Mouse (Mus musculus): ENCODE results near the gene Pitx1. TPM values are rescaled to one million over a fixed set of nuclear protein-coding genes. Genes with fewer than 3 reads are reported as not detected.

The Pitx1 gene
- polyA plus RNA-seq, 1 experiment from 2014 or later: 1.0 TPM

DNA sequence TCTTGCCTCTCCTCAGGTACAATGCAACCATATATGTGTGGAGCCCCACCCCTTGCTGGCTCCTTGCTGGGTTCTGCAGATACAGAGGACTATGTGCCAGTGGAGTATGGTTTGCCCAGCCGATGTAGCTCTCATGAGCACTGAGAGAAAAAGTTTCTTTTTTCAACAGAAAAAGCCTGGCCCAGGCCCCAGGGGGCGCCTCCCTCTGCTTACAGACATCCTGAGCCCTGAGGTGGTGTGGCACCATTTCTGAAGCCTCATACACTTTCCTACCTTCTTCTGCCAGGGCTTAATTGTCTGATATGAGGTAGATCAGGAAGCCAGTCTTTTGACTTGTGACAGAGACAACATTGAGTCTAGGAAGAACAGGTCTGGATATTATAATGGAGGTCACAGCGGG lies 16.2 kb upstream of the Pitx1 start:
- no peak overlapping the region for H3K27ac ChIP-seq (ENCODE audit: low read length)
- no peak for ATAC-seq
- H3K4me1 ChIP-seq (ENCODE audit: control insufficient read depth, insufficient read depth, low read length): no peaks in the 10 kb centered on the region
- no peak overlapping the region for H3K9ac ChIP-seq (ENCODE audit: low read depth, low read length)
- no peaks in the 10 kb centered on the region for H3K36me3 ChIP-seq (ENCODE audit: control insufficient read depth, insufficient read depth, low read length)
- H3K4me2 ChIP-seq (ENCODE audit: low read length): no peak overlapping the region
- no peaks in the 10 kb centered on the region for H3K9me3 ChIP-seq (replicated peaks; ENCODE audit: control insufficient read depth, low read length, poor library complexity, severe bottlenecking)
- H3K27me3 ChIP-seq (ENCODE audit: control insufficient read depth, insufficient read depth, low read depth, low read length): peaks cover 7% of the 10 kb centered on the region; the same call in 1 of the 2 replicates
- no peak overlapping the region for H3K4me3 ChIP-seq (ENCODE audit: low read depth, low read length)
- WGBS: 71% methylated on average over 3 of the region's 3 CpGs

DNA sequence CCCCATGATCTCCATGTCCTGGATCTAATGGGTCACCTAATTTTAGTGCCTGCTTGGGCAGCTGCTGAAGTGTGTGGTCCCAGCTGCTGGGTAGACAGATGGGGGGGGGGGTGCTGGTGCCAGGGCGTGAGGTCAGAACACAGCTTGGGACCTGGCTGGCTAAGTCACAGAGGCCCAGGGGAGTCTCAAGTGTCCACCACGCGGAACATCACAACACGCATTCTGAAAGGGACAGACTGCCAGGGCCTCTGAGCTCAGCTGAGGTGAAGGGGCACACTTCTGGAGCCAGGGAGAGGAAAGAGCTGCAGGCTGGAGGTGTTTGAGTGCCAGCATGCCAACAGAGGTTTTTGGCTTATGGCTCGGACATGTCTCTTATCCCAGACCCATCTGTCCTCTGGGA lies 14.7 kb upstream of the Pitx1 start:
- H3K9me3 ChIP-seq (replicated peaks; ENCODE audit: control insufficient read depth, low read length, poor library complexity, severe bottlenecking): no peaks in the 10 kb centered on the region
- H3K4me1 ChIP-seq (ENCODE audit: control insufficient read depth, insufficient read depth, low read length): no peaks in the 10 kb centered on the region
- no peak overlapping the region for H3K27ac ChIP-seq (ENCODE audit: low read length)
- H3K4me2 ChIP-seq (ENCODE audit: low read length): no peak overlapping the region
- H3K4me3 ChIP-seq (ENCODE audit: low read depth, low read length): no peak overlapping the region
- 0 out of 2 replicates have a peak, but pooled peaks cover 3% of the 10 kb centered on the region for H3K27me3 ChIP-seq (ENCODE audit: control insufficient read depth, insufficient read depth, low read depth, low read length)
- H3K36me3 ChIP-seq (ENCODE audit: control insufficient read depth, insufficient read depth, low read length): no peaks in the 10 kb centered on the region
- no peak for ATAC-seq
- 85% methylated on average over 5 of the region's 5 CpGs for WGBS
- H3K9ac ChIP-seq (ENCODE audit: low read depth, low read length): no peak overlapping the region

GRCm38 (mm10) chr13:55848604-55849190 lies 12.7 kb upstream of the Pitx1 start:
- H3K27me3 ChIP-seq (ENCODE audit: control insufficient read depth, insufficient read depth, low read depth, low read length): 0 out of 2 replicates have a peak, but pooled peaks cover 7% of the 10 kb centered on the region

GRCm38 (mm10) chr13:55847805-55848204 lies 11.8 kb upstream of the Pitx1 start:
- ATAC-seq: no peak
- Histone ChIP-seq H3K4me2 (ENCODE audit: low read length) (no peak overlapping the region), H3K27ac (ENCODE audit: low read length) (no peak overlapping the region), H3K9ac (ENCODE audit: low read depth, low read length) (no peak overlapping the region), H3K9me3 (replicated peaks; ENCODE audit: control insufficient read depth, low read length, poor library complexity, severe bottlenecking) (no peaks in the 10 kb centered on the region), H3K4me1 (ENCODE audit: control insufficient read depth, insufficient read depth, low read length) (no peaks in the 10 kb centered on the region), H3K4me3 (ENCODE audit: low read depth, low read length) (no peak overlapping the region), H3K36me3 (ENCODE audit: control insufficient read depth, insufficient read depth, low read length) (no peaks in the 10 kb centered on the region), H3K27me3 (ENCODE audit: control insufficient read depth, insufficient read depth, low read depth, low read length) (0 out of 2 replicates have a peak, but pooled peaks cover 7% of the 10 kb centered on the region)
- WGBS: 70% methylated on average over 10 of the region's 10 CpGs

More at GRCm38 (mm10) chr13:55848604-55849190, 12.7 kb upstream of the Pitx1 start:
- no peaks in the 10 kb centered on the region for H3K36me3 ChIP-seq (ENCODE audit: control insufficient read depth, insufficient read depth, low read length)
- H3K4me2 ChIP-seq (ENCODE audit: low read length): no peak overlapping the region
- 58% methylated on average over 13 of the region's 13 CpGs for WGBS
- no peak overlapping the region for H3K27ac ChIP-seq (ENCODE audit: low read length)
- H3K9me3 ChIP-seq (replicated peaks; ENCODE audit: control insufficient read depth, low read length, poor library complexity, severe bottlenecking): no peaks in the 10 kb centered on the region
- no peak overlapping the region for H3K9ac ChIP-seq (ENCODE audit: low read depth, low read length)
- ATAC-seq: no peak
- H3K4me1 ChIP-seq (ENCODE audit: control insufficient read depth, insufficient read depth, low read length): no peaks in the 10 kb centered on the region
- H3K4me3 ChIP-seq (ENCODE audit: low read depth, low read length): no peak overlapping the region

- 94% methylated on average over 1 of the region's 1 CpGs for WGBS
Observed at GRCm38 (mm10) chr13:55843700-55844099, 7.7 kb upstream of the Pitx1 start.

DNA sequence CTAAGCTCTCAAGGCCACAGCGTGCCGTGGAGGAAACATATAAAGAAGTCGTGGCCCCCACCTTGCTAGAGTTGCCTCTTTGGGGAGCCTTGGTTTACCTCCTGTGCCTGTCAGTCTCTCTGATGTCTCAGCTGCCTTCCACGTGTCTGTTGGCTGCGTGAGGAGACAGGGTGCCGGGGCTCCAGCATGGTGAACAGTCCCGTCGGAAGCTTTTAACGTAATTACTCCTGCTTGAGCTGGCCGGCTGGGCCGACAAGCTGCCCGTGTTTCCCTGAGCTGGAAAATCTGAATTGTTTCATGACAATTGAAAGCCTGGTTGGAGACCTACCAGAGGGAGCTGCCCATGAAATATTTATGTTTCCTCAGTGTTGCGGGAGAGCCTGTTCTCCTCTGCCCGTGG lies 4.2 kb upstream of the Pitx1 start:
- no peak overlapping the region for H3K27ac ChIP-seq (ENCODE audit: low read length)
- no peaks in the 10 kb centered on the region for H3K36me3 ChIP-seq (ENCODE audit: control insufficient read depth, insufficient read depth, low read length)
- no peaks in the 10 kb centered on the region; the same call in 1 of the 2 replicates for H3K4me1 ChIP-seq (ENCODE audit: control insufficient read depth, insufficient read depth, low read length)
- ATAC-seq: no peak
- H3K9ac ChIP-seq (ENCODE audit: low read depth, low read length): no peak overlapping the region
- H3K4me2 ChIP-seq (ENCODE audit: low read length): no peak overlapping the region
- no peaks in the 10 kb centered on the region; the same call in 1 of the 2 replicates for H3K9me3 ChIP-seq (replicated peaks; ENCODE audit: control insufficient read depth, low read length, poor library complexity, severe bottlenecking)
- WGBS: 17% methylated on average over 14 of the region's 14 CpGs
- peaks cover 60% of the 10 kb centered on the region for H3K27me3 ChIP-seq (ENCODE audit: control insufficient read depth, insufficient read depth, low read depth, low read length)
- H3K4me3 ChIP-seq (ENCODE audit: low read depth, low read length): no peak overlapping the region

More at GRCm38 (mm10) chr13:55843700-55844099, 7.7 kb upstream of the Pitx1 start:
- Histone ChIP-seq H3K4me2 (ENCODE audit: low read length) (no peak overlapping the region), H3K36me3 (ENCODE audit: control insufficient read depth, insufficient read depth, low read length) (no peaks in the 10 kb centered on the region), H3K27ac (ENCODE audit: low read length) (no peak overlapping the region), H3K27me3 (ENCODE audit: control insufficient read depth, insufficient read depth, low read depth, low read length) (peaks cover 36% of the 10 kb centered on the region), H3K9ac (ENCODE audit: low read depth, low read length) (no peak overlapping the region), H3K4me3 (ENCODE audit: low read depth, low read length) (no peak overlapping the region), H3K9me3 (replicated peaks; ENCODE audit: control insufficient read depth, low read length, poor library complexity, severe bottlenecking) (no peaks in the 10 kb centered on the region), H3K4me1 (ENCODE audit: control insufficient read depth, insufficient read depth, low read length) (no peaks in the 10 kb centered on the region)
- no peak for ATAC-seq

DNA sequence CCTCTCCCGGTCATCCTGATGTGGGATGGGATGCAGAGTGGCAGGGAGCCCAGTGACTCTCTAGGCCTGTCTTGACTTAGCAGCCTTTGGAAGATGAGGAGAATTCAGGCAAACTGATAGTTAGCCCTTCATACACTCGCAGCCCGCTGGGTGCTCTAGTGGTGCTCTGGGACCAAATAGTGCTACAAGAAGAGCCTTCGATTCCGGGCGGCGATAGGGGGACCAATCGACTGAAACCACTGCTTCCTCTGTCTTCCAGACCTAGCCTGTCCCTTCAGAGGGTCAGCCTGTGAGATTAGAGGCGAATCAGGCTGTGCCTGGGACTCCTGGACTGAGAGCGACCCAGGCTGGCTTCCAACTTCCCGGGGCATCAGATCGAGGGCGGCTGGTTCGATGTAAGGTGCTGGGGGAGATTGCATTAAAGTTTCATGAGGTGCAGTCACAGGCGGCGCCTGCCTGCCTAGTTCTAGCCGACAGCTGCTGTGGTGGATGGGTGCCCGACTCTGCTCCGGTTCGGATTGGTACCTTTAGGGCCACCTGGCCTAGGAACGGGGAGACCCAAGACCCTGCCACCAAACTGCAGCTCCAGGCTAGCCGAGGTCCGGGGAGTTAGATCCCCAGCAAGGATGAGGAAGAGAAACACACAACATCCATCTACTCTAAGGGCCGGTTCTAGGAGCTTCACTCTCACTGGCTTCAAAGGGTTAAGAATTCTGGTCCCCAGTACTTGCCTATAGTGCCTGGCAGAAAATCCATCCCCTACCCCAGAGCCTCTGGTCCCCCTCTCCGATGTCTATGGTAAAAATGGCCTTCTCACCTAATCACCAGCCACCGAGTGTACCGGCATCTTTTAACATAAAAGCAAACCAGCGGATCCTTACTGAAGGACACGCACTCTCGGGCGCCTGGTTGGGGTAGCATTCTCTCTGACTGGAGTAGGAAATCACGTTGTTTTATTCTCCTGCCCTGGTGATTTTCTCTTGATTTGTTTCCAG lies 1.1 kb upstream of the Pitx1 start:
- H3K36me3 ChIP-seq (ENCODE audit: control insufficient read depth, insufficient read depth, low read length): no peaks in the 10 kb centered on the region
- WGBS: under 1% methylated on average over 32 of the region's 32 CpGs
- ATAC-seq: no peak
- H3K4me1 ChIP-seq (ENCODE audit: control insufficient read depth, insufficient read depth, low read length): no peaks in the 10 kb centered on the region; the same call in 1 of the 2 replicates
- no peak overlapping the region for H3K4me2 ChIP-seq (ENCODE audit: low read length)
- H3K27ac ChIP-seq (ENCODE audit: low read length): no peak overlapping the region
- H3K9ac ChIP-seq (ENCODE audit: low read depth, low read length): no peak overlapping the region
- H3K4me3 ChIP-seq (ENCODE audit: low read depth, low read length): no peak overlapping the region
- no peaks in the 10 kb centered on the region; the same call in 1 of the 2 replicates for H3K9me3 ChIP-seq (replicated peaks; ENCODE audit: control insufficient read depth, low read length, poor library complexity, severe bottlenecking)
- peaks cover 79% of the 10 kb centered on the region for H3K27me3 ChIP-seq (ENCODE audit: control insufficient read depth, insufficient read depth, low read depth, low read length)

GRCm38 (mm10) chr13:55835548-55836097 lies 369 bp downstream of the Pitx1 start:
- H3K9ac ChIP-seq (ENCODE audit: low read depth, low read length): no peak overlapping the region
- H3K4me2 ChIP-seq (ENCODE audit: low read length): no peak overlapping the region
- H3K36me3 ChIP-seq (ENCODE audit: control insufficient read depth, insufficient read depth, low read length): no peaks in the 10 kb centered on the region
- peaks cover 77% of the 10 kb centered on the region for H3K27me3 ChIP-seq (ENCODE audit: control insufficient read depth, insufficient read depth, low read depth, low read length)
- no peaks in the 10 kb centered on the region; the same call in 1 of the 2 replicates for H3K9me3 ChIP-seq (replicated peaks; ENCODE audit: control insufficient read depth, low read length, poor library complexity, severe bottlenecking)
- WGBS: 0% methylated on average over 32 of the region's 33 CpGs
- H3K27ac ChIP-seq (ENCODE audit: low read length): no peak overlapping the region
- H3K4me1 ChIP-seq (ENCODE audit: control insufficient read depth, insufficient read depth, low read length): peaks cover 9% of the 10 kb centered on the region
- no peak overlapping the region for H3K4me3 ChIP-seq (ENCODE audit: low read depth, low read length)
- peak; percentile 52; the same call in 1 of the 2 replicates for ATAC-seq
